Mouse (Mus musculus): ENCODE results near the gene Lgr4.
"Not testable (repeated sequence)": the region's sequence is repeated elsewhere in the genome, so short reads cannot be mapped to it uniquely, and the experiment has no call there.

Lgr4 gene

GRCm38 (mm10) chr2:109917496-109918413 is at the start of gene Lgr4:
Lgr4 (plus strand) TSS chr2:109917647.
- no peaks in the 10 kb centered on the region; the same call in 1 of the 2 replicates for H3K27me3 ChIP-seq (ENCODE audit: control insufficient read depth, insufficient read depth, low read length, poor library complexity, severe bottlenecking)
- H3K36me3 ChIP-seq (ENCODE audit: control insufficient read depth, insufficient read depth, low read length, poor library complexity, severe bottlenecking) = no peaks in the 10 kb centered on the region; the same call in 1 of the 2 replicates
- peak; percentile 76 for DNase-seq (ENCODE audit: low read depth, low spot score)

GRCm38 (mm10) chr2:109879429-109879828 is 38.0 kb upstream of the Lgr4 start:
- DNase-seq (ENCODE audit: low read depth, low spot score); H3K36me3 ChIP-seq (ENCODE audit: control insufficient read depth, insufficient read depth, low read length, poor library complexity, severe bottlenecking); H3K27me3 ChIP-seq (ENCODE audit: control insufficient read depth, insufficient read depth, low read length, poor library complexity, severe bottlenecking): not testable (repeated sequence)

- Histone ChIP-seq H3K36me3 (ENCODE audit: control insufficient read depth, insufficient read depth, low read length, poor library complexity, severe bottlenecking) (no peaks in the 10 kb centered on the region), H3K27me3 (ENCODE audit: control insufficient read depth, insufficient read depth, low read length, poor library complexity, severe bottlenecking) (no peaks in the 10 kb centered on the region)
- DNase-seq (ENCODE audit: low read depth, low spot score) = no peak
Measured at GRCm38 (mm10) chr2:109881111-109881510, 36.3 kb upstream of the Lgr4 start.

GRCm38 (mm10) chr2:109881625-109882024 is 35.8 kb upstream of the Lgr4 start:
- Histone ChIP-seq H3K27me3 (ENCODE audit: control insufficient read depth, insufficient read depth, low read length, poor library complexity, severe bottlenecking) (no peaks in the 10 kb centered on the region), H3K36me3 (ENCODE audit: control insufficient read depth, insufficient read depth, low read length, poor library complexity, severe bottlenecking) (no peaks in the 10 kb centered on the region)
- no peak for DNase-seq (ENCODE audit: low read depth, low spot score)

GRCm38 (mm10) chr2:109884106-109884505 is 33.3 kb upstream of the Lgr4 start:
- H3K27me3 ChIP-seq (ENCODE audit: control insufficient read depth, insufficient read depth, low read length, poor library complexity, severe bottlenecking) = no peaks in the 10 kb centered on the region
- H3K36me3 ChIP-seq (ENCODE audit: control insufficient read depth, insufficient read depth, low read length, poor library complexity, severe bottlenecking) = no peaks in the 10 kb centered on the region
- no peak for DNase-seq (ENCODE audit: low read depth, low spot score)

GRCm38 (mm10) chr2:109884507-109884906 is 32.9 kb upstream of the Lgr4 start:
- no peak for DNase-seq (ENCODE audit: low read depth, low spot score)
- no peaks in the 10 kb centered on the region for H3K36me3 ChIP-seq (ENCODE audit: control insufficient read depth, insufficient read depth, low read length, poor library complexity, severe bottlenecking)
- H3K27me3 ChIP-seq (ENCODE audit: control insufficient read depth, insufficient read depth, low read length, poor library complexity, severe bottlenecking) = no peaks in the 10 kb centered on the region

- H3K27me3 ChIP-seq (ENCODE audit: control insufficient read depth, insufficient read depth, low read length, poor library complexity, severe bottlenecking) = no peaks in the 10 kb centered on the region
- peaks cover 2% of the 10 kb centered on the region for H3K36me3 ChIP-seq (ENCODE audit: control insufficient read depth, insufficient read depth, low read length, poor library complexity, severe bottlenecking)
- DNase-seq (ENCODE audit: low read depth, low spot score) = peak; percentile 32
Measured at GRCm38 (mm10) chr2:109890068-109890467, 27.4 kb upstream of the Lgr4 start.

- peaks cover 4% of the 10 kb centered on the region for H3K36me3 ChIP-seq (ENCODE audit: control insufficient read depth, insufficient read depth, low read length, poor library complexity, severe bottlenecking)
- peak; percentile 95 for DNase-seq (ENCODE audit: low read depth, low spot score)
- H3K27me3 ChIP-seq (ENCODE audit: control insufficient read depth, insufficient read depth, low read length, poor library complexity, severe bottlenecking) = no peaks in the 10 kb centered on the region
Measured at GRCm38 (mm10) chr2:109890597-109890996, 26.9 kb upstream of the Lgr4 start, which contains the start of gene Lin7c. Lin7c (plus strand) TSS chr2:109890853.

- H3K36me3 ChIP-seq (ENCODE audit: control insufficient read depth, insufficient read depth, low read length, poor library complexity, severe bottlenecking) = peaks cover 4% of the 10 kb centered on the region
- no peak for DNase-seq (ENCODE audit: low read depth, low spot score)
Measured at GRCm38 (mm10) chr2:109891031-109891430, 26.4 kb upstream of the Lgr4 start.

GRCm38 (mm10) chr2:109891471-109891870 is 26.0 kb upstream of the Lgr4 start:
- no peaks in the 10 kb centered on the region for H3K27me3 ChIP-seq (ENCODE audit: control insufficient read depth, insufficient read depth, low read length, poor library complexity, severe bottlenecking)
- peaks cover 4% of the 10 kb centered on the region for H3K36me3 ChIP-seq (ENCODE audit: control insufficient read depth, insufficient read depth, low read length, poor library complexity, severe bottlenecking)
- DNase-seq (ENCODE audit: low read depth, low spot score) = no peak

More at GRCm38 (mm10) chr2:109891031-109891430, 26.4 kb upstream of the Lgr4 start:
- H3K27me3 ChIP-seq (ENCODE audit: control insufficient read depth, insufficient read depth, low read length, poor library complexity, severe bottlenecking) = no peaks in the 10 kb centered on the region

GRCm38 (mm10) chr2:109896311-109896710 is 21.1 kb upstream of the Lgr4 start:
- Histone ChIP-seq H3K36me3 (ENCODE audit: control insufficient read depth, insufficient read depth, low read length, poor library complexity, severe bottlenecking) (peaks cover 9% of the 10 kb centered on the region), H3K27me3 (ENCODE audit: control insufficient read depth, insufficient read depth, low read length, poor library complexity, severe bottlenecking) (no peaks in the 10 kb centered on the region)
- DNase-seq (ENCODE audit: low read depth, low spot score) = peak; percentile 35

GRCm38 (mm10) chr2:109902869-109903268 is 14.6 kb upstream of the Lgr4 start:
- DNase-seq (ENCODE audit: low read depth, low spot score) = no peak
- no peaks in the 10 kb centered on the region for H3K27me3 ChIP-seq (ENCODE audit: control insufficient read depth, insufficient read depth, low read length, poor library complexity, severe bottlenecking)

GRCm38 (mm10) chr2:109904171-109904821 is 13.2 kb upstream of the Lgr4 start:
- Histone ChIP-seq H3K36me3 (ENCODE audit: control insufficient read depth, insufficient read depth, low read length, poor library complexity, severe bottlenecking) (peaks cover 3% of the 10 kb centered on the region; the same call in 1 of the 2 replicates), H3K27me3 (ENCODE audit: control insufficient read depth, insufficient read depth, low read length, poor library complexity, severe bottlenecking) (no peaks in the 10 kb centered on the region)
- DNase-seq (ENCODE audit: low read depth, low spot score) = peak; percentile 94

More at GRCm38 (mm10) chr2:109902869-109903268, 14.6 kb upstream of the Lgr4 start:
- peaks cover 5% of the 10 kb centered on the region for H3K36me3 ChIP-seq (ENCODE audit: control insufficient read depth, insufficient read depth, low read length, poor library complexity, severe bottlenecking)

- H3K36me3 ChIP-seq (ENCODE audit: control insufficient read depth, insufficient read depth, low read length, poor library complexity, severe bottlenecking) = no peaks in the 10 kb centered on the region
- no peaks in the 10 kb centered on the region for H3K27me3 ChIP-seq (ENCODE audit: control insufficient read depth, insufficient read depth, low read length, poor library complexity, severe bottlenecking)
- no peak for DNase-seq (ENCODE audit: low read depth, low spot score)
Measured at GRCm38 (mm10) chr2:109909122-109909521, 8.3 kb upstream of the Lgr4 start.

- DNase-seq (ENCODE audit: low read depth, low spot score) = no peak
- Histone ChIP-seq H3K36me3 (ENCODE audit: control insufficient read depth, insufficient read depth, low read length, poor library complexity, severe bottlenecking) (no peaks in the 10 kb centered on the region), H3K27me3 (ENCODE audit: control insufficient read depth, insufficient read depth, low read length, poor library complexity, severe bottlenecking) (no peaks in the 10 kb centered on the region)
Measured at GRCm38 (mm10) chr2:109912216-109912615, 5.2 kb upstream of the Lgr4 start.

Measured in splenic B cell, adult 2 months (primary cell).